Mouse (Mus musculus) kidney, adult 8-10 months (tissue): ENCODE data around the gene Txnl4b.

Experiments
- DNase-seq, 2 experiments: peaks; one replicate each; pipeline ENCODE4 v3.0.0; 2022

The Txnl4b gene

DNA sequence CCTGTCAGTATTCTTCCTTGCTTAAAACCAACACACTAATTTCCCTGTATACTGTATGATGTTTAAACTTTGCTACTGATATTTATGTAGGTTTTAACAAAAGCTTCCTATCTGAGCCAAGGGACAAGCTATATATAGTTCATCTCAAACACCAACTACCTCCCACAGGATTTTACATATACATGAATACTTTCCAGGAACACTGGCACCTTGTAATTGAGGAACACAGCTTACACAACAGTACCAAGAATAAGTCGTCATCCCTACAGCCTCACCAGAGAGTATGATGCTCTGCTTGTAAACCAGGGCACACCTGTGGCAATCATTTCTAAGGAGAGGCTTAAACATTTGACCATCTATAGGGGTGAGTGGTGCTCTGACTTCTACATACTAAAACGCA is 41.0 kb downstream of the Txnl4b start:
- DNase-seq = no peak

DNA sequence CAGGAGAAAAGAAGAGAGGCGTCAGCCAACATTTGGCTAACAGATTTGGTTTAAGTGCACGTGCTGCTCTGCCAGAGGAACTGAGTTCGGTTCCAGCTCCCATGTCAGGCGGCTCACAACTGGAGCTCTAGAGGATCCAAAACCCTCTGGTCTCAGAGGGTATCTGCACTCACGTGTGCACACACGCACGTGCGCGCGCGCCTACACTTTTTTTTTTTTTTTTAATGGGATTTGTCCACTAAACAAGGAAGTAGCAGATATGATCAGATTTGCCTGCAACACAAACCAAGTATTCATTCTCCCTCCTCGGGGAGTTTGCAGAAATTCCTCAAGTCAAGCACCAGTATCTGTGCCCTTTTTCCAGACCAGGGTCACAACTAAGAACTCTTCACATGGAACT is 42.0 kb downstream of the Txnl4b start:
- DNase-seq = no peak

DNA sequence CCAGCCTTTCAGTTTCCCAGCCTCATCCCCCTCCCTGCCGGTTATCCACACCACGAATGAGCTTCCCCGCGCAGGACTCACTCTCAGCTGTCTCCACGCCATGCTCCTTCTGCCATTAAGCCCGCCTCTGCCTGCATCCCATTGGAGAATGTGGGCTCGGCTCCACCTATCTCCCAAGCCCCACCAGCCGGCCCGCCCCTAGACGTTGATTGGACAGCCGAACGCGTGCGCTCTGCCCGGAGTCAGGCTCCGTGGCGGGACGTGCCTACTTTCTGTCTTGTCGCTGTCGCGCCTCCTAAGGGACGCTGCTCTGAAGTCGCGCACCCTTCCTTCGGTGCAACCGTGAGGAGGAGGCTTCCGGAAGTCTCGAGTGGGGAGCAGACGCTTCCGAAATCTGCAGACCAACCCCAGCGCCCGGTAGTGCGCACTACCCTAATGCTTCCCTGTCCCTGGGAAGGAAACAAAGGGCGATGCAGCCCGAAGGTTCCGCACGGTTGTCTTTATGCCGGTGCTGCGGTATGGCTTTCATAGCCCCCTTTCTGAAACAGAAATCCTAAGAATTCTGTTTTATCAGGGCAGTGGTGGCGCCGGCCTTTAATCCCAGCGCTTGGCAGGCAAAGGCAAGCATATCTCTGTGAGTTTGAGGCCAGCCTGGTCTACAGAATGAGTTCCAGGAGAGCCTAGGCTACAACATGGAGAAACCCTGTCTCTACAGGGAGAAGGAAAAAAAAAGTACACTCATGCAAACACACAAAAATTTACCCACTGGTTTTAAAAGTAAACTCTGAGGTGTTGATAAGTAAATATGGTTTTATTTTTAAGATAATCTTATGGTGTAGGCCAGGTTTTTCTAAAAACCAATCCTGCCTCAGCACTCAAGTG is 42.8 kb downstream of the Txnl4b start, which contains the start of gene Dhodh:
Dhodh (minus strand) TSS at position 403 of the 882 bp plus-strand sequence.
- DNase-seq = peak; percentile 95 to 96

- DNase-seq = peak in 1 of 2 experiments; percentile 40
Measured at GRCm38 (mm10) chr8:109609153-109609502, 43.4 kb downstream of the Txnl4b start.

DNA sequence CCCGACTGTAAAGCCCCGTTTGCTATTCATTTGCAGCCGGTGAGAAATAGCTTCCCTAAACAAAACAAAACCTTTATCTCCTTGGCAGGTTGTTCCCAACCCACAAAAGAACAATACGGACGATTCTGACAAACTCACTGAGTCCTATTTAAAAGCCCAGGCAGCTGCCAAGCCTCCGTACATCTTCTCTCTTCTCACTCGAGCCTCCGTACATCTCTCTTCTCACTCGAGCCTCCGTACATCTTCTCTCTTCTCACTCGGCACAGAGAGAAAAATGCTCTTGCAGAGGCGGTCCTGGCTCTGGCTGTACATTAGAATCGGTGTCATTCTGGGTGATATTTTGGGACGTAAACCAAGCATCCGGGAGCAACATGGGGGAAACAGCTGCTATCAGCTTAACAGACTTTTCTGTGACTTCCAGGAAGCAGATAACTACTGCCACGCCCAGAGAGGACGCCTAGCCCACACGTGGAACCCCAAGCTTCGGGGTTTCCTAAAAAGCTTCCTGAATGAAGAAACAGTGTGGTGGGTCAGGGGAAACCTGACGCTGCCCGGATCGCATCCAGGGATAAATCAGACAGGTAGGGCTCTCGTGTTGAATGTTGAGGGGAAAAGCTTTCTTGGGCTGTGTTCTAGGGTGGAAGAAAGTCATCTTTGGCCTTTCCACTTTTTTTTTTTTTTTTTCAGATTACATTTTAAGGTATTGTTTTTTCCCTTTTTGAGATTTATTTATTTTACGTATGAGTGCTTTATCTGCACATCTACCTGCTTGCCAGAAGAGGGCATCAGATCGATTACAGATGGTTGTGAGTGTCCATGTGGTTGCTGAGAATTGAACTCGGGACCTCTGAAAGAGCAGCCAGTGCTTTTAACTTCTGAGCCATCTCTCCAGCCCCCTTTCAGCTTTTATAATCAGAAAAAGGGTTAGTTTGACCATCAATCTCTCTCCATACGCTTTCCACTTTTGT is 48.8 kb downstream of the Txnl4b start, which contains the start of gene Pkd1l3:
Pkd1l3 (plus strand) TSS at position 275 of the 968 bp plus-strand sequence.
- DNase-seq = no peak

DNA sequence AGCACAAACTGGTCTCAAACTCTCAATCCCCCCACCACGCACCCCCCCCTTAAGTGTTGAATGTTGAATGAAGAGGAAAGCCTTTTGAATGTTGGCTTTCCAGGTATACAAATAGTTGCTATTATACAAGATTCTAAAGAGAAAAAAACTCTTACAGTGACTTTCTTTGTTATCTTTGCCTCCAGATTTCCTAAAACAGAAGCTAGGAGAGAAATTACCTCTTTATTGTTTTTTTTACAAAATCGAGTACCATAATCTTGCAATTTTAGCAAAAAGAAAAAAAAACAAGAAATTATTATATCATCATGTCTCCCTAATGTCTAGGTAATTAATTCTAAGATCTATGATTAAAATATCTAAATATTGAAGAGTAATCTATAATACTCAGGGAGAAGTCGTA is 49.9 kb downstream of the Txnl4b start:
- no peak for DNase-seq
